Mouse (Mus musculus): Measurements from ENCODE around the gene Atp6v0e.

DNA sequence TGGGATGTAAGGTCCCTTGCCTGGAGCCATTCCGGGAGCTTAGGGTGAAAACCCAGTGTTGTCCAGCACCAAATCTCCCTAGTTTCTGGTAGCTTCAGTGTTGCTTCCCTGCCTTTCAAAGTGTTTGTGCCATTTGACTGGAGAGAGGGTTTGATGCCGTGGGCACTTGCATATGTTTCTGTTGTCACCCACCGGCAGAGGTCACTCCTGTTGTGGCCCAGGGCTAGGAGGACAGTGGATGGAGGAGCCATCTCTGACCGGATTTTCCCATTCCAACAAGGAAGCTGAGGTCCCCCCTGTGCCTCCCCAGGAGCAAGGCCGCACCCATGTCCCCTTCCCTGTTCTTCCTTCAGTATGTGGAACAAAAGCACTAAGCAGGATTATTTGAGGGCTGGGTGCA, 27.2 kb downstream of the Atp6v0e start:
- TF ChIP-seq POLR2A (IDR thresholded peaks at IDR 0.05; ENCODE audit: control insufficient read depth, extremely low read depth, insufficient read depth, low read length, poor library complexity) (no peak), CTCF (IDR thresholded peaks at IDR 0.05; ENCODE audit: borderline replicate concordance, control insufficient read depth, extremely low read depth, insufficient read depth, low read length, poor library complexity) (no peak)
